ENCODE assay signal across 20 mouse cellular contexts in genomic region chr5:137091560-137091959, GRCm38 (mm10). TPM values are rescaled to one million over a fixed set of nuclear protein-coding genes. Genes with fewer than 3 reads are reported as not detected.
DNase-seq lines count a peak whose midpoint lies in the region; ATAC-seq lines count a peak whose summit lies in the region.
"Had no signal": no experiment of that assay in that cellular context is flagged by ENCODE, and none has a peak within 500 bp of the region (broad histone marks: within the 10 kb centered on the region; RNA-seq: fewer than 3 reads in every experiment).

No protein-coding gene starts in this region.

- peak overlapping the region; percentile 17; the same call in 1 of the 2 replicates for H3K27ac ChIP-seq in lung, embryonic 16.5 days (ENCODE audit: low read length)
- H3K27ac ChIP-seq in limb, embryonic 10.5 days, result 0 out of 2 replicates have a peak overlapping the region, but pooled peaks have one; percentile 36
- peak overlapping the region; percentile 39; the same call in 1 of the 2 replicates for H3K27ac ChIP-seq in stomach, embryonic 16.5 days (ENCODE audit: low read length)
- H3K27ac ChIP-seq in forebrain, embryonic 12.5 days, result no peak overlapping the region
- H3K27ac ChIP-seq: hindbrain, embryonic 12.5 days; kidney, embryonic 15.5 days; left cerebral cortex, adult 2 months; lung, embryonic 15.5 days; neural tube, embryonic 12.5 days had no signal

- H3K4me1 ChIP-seq in lung, embryonic 16.5 days (replicated peaks; ENCODE audit: control insufficient read depth, insufficient read depth, low read length), result peaks cover 7% of the 10 kb centered on the region
- peaks cover 4% of the 10 kb centered on the region for H3K4me1 ChIP-seq in limb, embryonic 10.5 days
- peaks cover 11% of the 10 kb centered on the region; the same call in 1 of the 2 replicates for H3K4me1 ChIP-seq in stomach, embryonic 16.5 days (ENCODE audit: control insufficient read depth, insufficient read depth, low read length)
- no peaks in the 10 kb centered on the region for H3K4me1 ChIP-seq in forebrain, embryonic 12.5 days
- H3K4me1 ChIP-seq: hindbrain, embryonic 12.5 days; neural tube, embryonic 12.5 days had no signal

- H3K9me3 ChIP-seq in lung, embryonic 16.5 days (ENCODE audit: control insufficient read depth, low read length), result no peaks in the 10 kb centered on the region
- H3K9me3 ChIP-seq in limb, embryonic 10.5 days (replicated peaks), result no peaks in the 10 kb centered on the region
- H3K9me3 ChIP-seq in stomach, embryonic 16.5 days (replicated peaks; ENCODE audit: control insufficient read depth, low read length), result 0 out of 2 replicates have a peak, but pooled peaks cover 1% of the 10 kb centered on the region
- H3K9me3 ChIP-seq in forebrain, embryonic 12.5 days, result no peaks in the 10 kb centered on the region
- H3K9me3 ChIP-seq: hindbrain, embryonic 12.5 days; kidney, embryonic 15.5 days; lung, embryonic 15.5 days; neural tube, embryonic 12.5 days had no signal

- no peak overlapping the region for H3K9ac ChIP-seq in lung, embryonic 16.5 days (ENCODE audit: low read length)
- H3K9ac ChIP-seq in stomach, embryonic 16.5 days (ENCODE audit: low read length), result no peak overlapping the region
- no peak overlapping the region for H3K9ac ChIP-seq in forebrain, embryonic 12.5 days
- H3K9ac ChIP-seq: hindbrain, embryonic 12.5 days; kidney, embryonic 15.5 days; lung, embryonic 15.5 days; neural tube, embryonic 12.5 days had no signal

- ATAC-seq in lung, embryonic 16.5 days (ENCODE audit: low read depth), result peak; percentile 8; the same call in 1 of the 2 replicates
- peak; percentile 59; the same call in 1 of the 2 replicates for ATAC-seq in stomach, embryonic 16.5 days (ENCODE audit: insufficient read depth, low FRiP score)
- no peak for ATAC-seq in forebrain, embryonic 12.5 days (ENCODE audit: low FRiP score)
- ATAC-seq: forebrain, embryonic 14.5 days had no signal

- no peak overlapping the region for H3K4me3 ChIP-seq in lung, embryonic 16.5 days (ENCODE audit: low read length)
- no peak overlapping the region for H3K4me3 ChIP-seq in limb, embryonic 10.5 days
- H3K4me3 ChIP-seq in stomach, embryonic 16.5 days (replicated peaks; ENCODE audit: low read length), result no peak overlapping the region
- no peak overlapping the region for H3K4me3 ChIP-seq in forebrain, embryonic 12.5 days (replicated peaks)
- H3K4me3 ChIP-seq: hindbrain, embryonic 12.5 days; kidney, embryonic 15.5 days; left cerebral cortex, adult 2 months; lung, embryonic 15.5 days; neural tube, embryonic 12.5 days had no signal

- H3K4me2 ChIP-seq in lung, embryonic 16.5 days (ENCODE audit: low read depth, low read length), result no peak overlapping the region
- no peak overlapping the region for H3K4me2 ChIP-seq in stomach, embryonic 16.5 days (ENCODE audit: low read depth, low read length)
- no peak overlapping the region for H3K4me2 ChIP-seq in forebrain, embryonic 12.5 days
- H3K4me2 ChIP-seq: hindbrain, embryonic 12.5 days; kidney, embryonic 15.5 days; lung, embryonic 15.5 days; neural tube, embryonic 12.5 days had no signal

- no peaks in the 10 kb centered on the region for H3K27me3 ChIP-seq in lung, embryonic 16.5 days (ENCODE audit: control insufficient read depth, insufficient read depth, low read depth, low read length)
- H3K27me3 ChIP-seq in limb, embryonic 10.5 days (ENCODE audit: low read depth, poor library complexity, severe bottlenecking), result no peaks in the 10 kb centered on the region
- H3K27me3 ChIP-seq in stomach, embryonic 16.5 days (ENCODE audit: control insufficient read depth, insufficient read depth, low read length), result no peaks in the 10 kb centered on the region
- no peaks in the 10 kb centered on the region for H3K27me3 ChIP-seq in forebrain, embryonic 12.5 days
- H3K27me3 ChIP-seq: hindbrain, embryonic 12.5 days; kidney, embryonic 15.5 days; lung, embryonic 15.5 days; neural tube, embryonic 12.5 days had no signal

- DNase-seq in heart, adult 11 months, result peak; percentile 92
- no peak for DNase-seq in heart, postnatal 4 days
- DNase-seq in lung, postnatal 10 days, result no peak
- DNase-seq in limb, embryonic 10.5 days (ENCODE audit: low spot score), result no peak
- DNase-seq in layer of hippocampus, adult 9-10 months (ENCODE audit: low spot score), result no peak
- DNase-seq: adrenal gland, postnatal 25 days; cerebellum, adult 8-10 months; gastrocnemius, postnatal 36 days; right cerebral cortex, postnatal 25 days; thymus, postnatal 4 days had no signal

- WGBS in lung, embryonic 16.5 days, result 46% methylated on average over 6 of the region's 6 CpGs
- WGBS in limb, embryonic 10.5 days, result 66% methylated on average over 6 of the region's 6 CpGs
- 48% methylated on average over 6 of the region's 6 CpGs for WGBS in stomach, embryonic 16.5 days
- 62% methylated on average over 6 of the region's 6 CpGs for WGBS in forebrain, embryonic 12.5 days

- H3K36me3 ChIP-seq in lung, embryonic 16.5 days (ENCODE audit: control insufficient read depth, insufficient read depth, low read length), result no peaks in the 10 kb centered on the region
- no peaks in the 10 kb centered on the region for H3K36me3 ChIP-seq in limb, embryonic 10.5 days
- H3K36me3 ChIP-seq in stomach, embryonic 16.5 days (ENCODE audit: control insufficient read depth, insufficient read depth, low read length), result no peaks in the 10 kb centered on the region
- no peaks in the 10 kb centered on the region for H3K36me3 ChIP-seq in forebrain, embryonic 12.5 days (replicated peaks)
- H3K36me3 ChIP-seq: hindbrain, embryonic 12.5 days; kidney, embryonic 15.5 days; lung, embryonic 15.5 days; neural tube, embryonic 12.5 days had no signal

RNA-seq across cellular contexts. Expression of gene Serpine1, which starts 19.5 kb away (rescaled TPM):
- total RNA-seq in heart, postnatal 4 days (2021), result 10 to 100 TPM; 13.4 to 14.0 TPM
- 0.93 and 1.1 TPM in 2 replicates for polyA plus RNA-seq in lung, embryonic 16.5 days (2015; fragmentation: Nextera tagmentation; extraction: Ambion mirVana)
- polyA plus RNA-seq in limb, embryonic 10.5 days (2016; fragmentation: Nextera tagmentation; extraction: Ambion mirVana), result 0.36 and 0.39 TPM in 2 replicates
- polyA plus RNA-seq in stomach, embryonic 16.5 days (2015; fragmentation: Nextera tagmentation; extraction: Ambion mirVana), result 0.24 and 0.45 TPM in 2 replicates
- 0.11 and 0.35 TPM in 2 replicates for polyA plus RNA-seq in forebrain, embryonic 12.5 days (2016; fragmentation: Nextera tagmentation; extraction: Ambion mirVana)

RNA-seq across cellular contexts. Expression of gene Trim56, which starts 24.4 kb away (rescaled TPM):
- 10 to 100 TPM; 15.7 to 15.9 TPM for total RNA-seq in heart, postnatal 4 days (2021)
- polyA plus RNA-seq in lung, embryonic 16.5 days (2015; fragmentation: Nextera tagmentation; extraction: Ambion mirVana), result 12.2 and 13.5 TPM in 2 replicates
- 5.6 and 7.0 TPM in 2 replicates for polyA plus RNA-seq in limb, embryonic 10.5 days (2016; fragmentation: Nextera tagmentation; extraction: Ambion mirVana)
- polyA plus RNA-seq in stomach, embryonic 16.5 days (2015; fragmentation: Nextera tagmentation; extraction: Ambion mirVana), result 8.1 and 9.3 TPM in 2 replicates
- 5.6 and 6.8 TPM in 2 replicates for polyA plus RNA-seq in forebrain, embryonic 12.5 days (2016; fragmentation: Nextera tagmentation; extraction: Ambion mirVana)

RNA-seq across cellular contexts. Expression of gene Ap1s1, which starts 45.6 kb away (rescaled TPM):
- total RNA-seq in heart, postnatal 4 days (2021), result 10 to 100 TPM; 70.9 to 82.3 TPM
- polyA plus RNA-seq in lung, embryonic 16.5 days (2015; fragmentation: Nextera tagmentation; extraction: Ambion mirVana), result 191 and 206 TPM in 2 replicates
- 155 and 170 TPM in 2 replicates for polyA plus RNA-seq in limb, embryonic 10.5 days (2016; fragmentation: Nextera tagmentation; extraction: Ambion mirVana)
- polyA plus RNA-seq in stomach, embryonic 16.5 days (2015; fragmentation: Nextera tagmentation; extraction: Ambion mirVana), result 187 and 192 TPM in 2 replicates
- polyA plus RNA-seq in forebrain, embryonic 12.5 days (2016; fragmentation: Nextera tagmentation; extraction: Ambion mirVana), result 209 and 221 TPM in 2 replicates

RNA-seq across cellular contexts. Expression of gene Muc3, which starts 57.6 kb away (rescaled TPM):
- total RNA-seq in heart, postnatal 4 days (2021), result not detected
- polyA plus RNA-seq in lung, embryonic 16.5 days (2015; fragmentation: Nextera tagmentation; extraction: Ambion mirVana), result 0.70 TPM in 1 of 2 replicates, not detected in the other
- not detected in 2 replicates for polyA plus RNA-seq in limb, embryonic 10.5 days (2016; fragmentation: Nextera tagmentation; extraction: Ambion mirVana)
- 0.15 TPM in 1 of 2 replicates, not detected in the other for polyA plus RNA-seq in stomach, embryonic 16.5 days (2015; fragmentation: Nextera tagmentation; extraction: Ambion mirVana)
- not detected in 2 replicates for polyA plus RNA-seq in forebrain, embryonic 12.5 days (2016; fragmentation: Nextera tagmentation; extraction: Ambion mirVana)
- total RNA-seq: adrenal gland, postnatal 25 days; gastrocnemius, postnatal 36 days; left cerebral cortex, adult 2 months had no signal
- polyA plus RNA-seq: forebrain, embryonic 14.5 days; heart, embryonic 14.5 days; hindbrain, embryonic 12.5 days; kidney, embryonic 15.5 days; lung, embryonic 15.5 days; neural tube, embryonic 12.5 days had no signal
